8 mouse cellular contexts compared by ENCODE assay signal in the genomic region with DNA sequence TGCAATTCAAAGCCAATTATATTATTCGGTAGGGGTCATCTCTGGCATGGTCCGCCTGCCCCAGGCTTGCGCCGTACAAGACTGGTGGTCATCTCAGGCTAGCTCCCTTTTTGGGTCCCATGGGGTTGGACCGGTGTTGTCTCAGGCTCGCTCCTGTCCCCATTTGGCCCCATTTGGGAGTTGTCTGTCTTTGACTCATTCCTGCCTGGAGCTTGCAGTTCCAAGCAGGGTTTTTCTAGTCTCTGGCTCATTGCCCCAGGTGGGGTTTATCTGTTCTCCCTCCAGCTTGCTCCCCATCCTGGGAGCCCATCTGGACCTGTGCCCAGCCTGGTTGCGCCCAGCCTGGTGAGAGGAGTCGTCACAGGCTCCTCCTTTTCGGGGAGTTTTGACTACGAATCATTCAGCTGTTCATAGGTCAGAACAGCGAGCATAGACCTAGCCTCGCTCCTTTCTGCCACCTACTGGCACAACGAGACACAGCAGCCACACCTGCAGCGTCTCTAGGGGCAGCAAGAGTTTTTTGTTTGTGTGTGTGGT. TPM values are rescaled to one million over a fixed set of nuclear protein-coding genes. Genes with fewer than 3 reads are reported as not detected.
DNase-seq lines count a peak whose midpoint lies in the region; ATAC-seq and TF ChIP-seq lines count a peak whose summit lies in the region.

No protein-coding gene starts in this region.

- H3K4me3 ChIP-seq in gastrocnemius, adult 2 months, result peak overlapping the region; percentile 52
- H3K4me3 ChIP-seq in hindbrain, postnatal 0 days (ENCODE audit: low read length), result no peak overlapping the region
- H3K4me3 ChIP-seq in left cerebral cortex, adult 2 months, result peak overlapping the region; percentile 32

- DNase-seq in T-cell, adult 2 months (ENCODE audit: low spot score), result peak; percentile 67
- peak; percentile 68 to 84 for DNase-seq in cerebellum, postnatal 4 days (ENCODE audit: low spot score in 2 of 2)
- peak; percentile 81 for DNase-seq in gastrocnemius, adult 2 months
- DNase-seq in hindbrain, postnatal 0 days (ENCODE audit: low spot score), result peak; percentile 85
- peak; percentile 72 to 82 for DNase-seq in left cerebral cortex, adult 2 months (ENCODE audit: extremely low spot score in 1 of 2, low spot score in 2 of 2)
- peak; percentile 75 to 84 for DNase-seq in right cerebral cortex, adult 2 months (ENCODE audit: low spot score in 2 of 2)
- peak; percentile 82 for DNase-seq in urinary bladder, postnatal 14 days (ENCODE audit: low spot score)

- H3K9me3 ChIP-seq in hindbrain, postnatal 0 days (ENCODE audit: low read length), result no peaks in the 10 kb centered on the region

- 29% methylated on average over 14 of the region's 14 CpGs for WGBS in hindbrain, postnatal 0 days

- peak overlapping the region; percentile 47 for H3K4me2 ChIP-seq in hindbrain, postnatal 0 days (ENCODE audit: low read depth, low read length)

- H3K27ac ChIP-seq in gastrocnemius, adult 2 months, result no peak overlapping the region; the same call in 1 of the 2 replicates
- no peak overlapping the region for H3K27ac ChIP-seq in hindbrain, postnatal 0 days
- no peak overlapping the region for H3K27ac ChIP-seq in left cerebral cortex, adult 2 months

- peak; percentile 88 for ATAC-seq in hindbrain, postnatal 0 days
- ATAC-seq in megakaryocyte, adult 5-6 weeks (ENCODE audit: poor library complexity, severe bottlenecking), result peak; percentile 100

- no peaks in the 10 kb centered on the region for H3K27me3 ChIP-seq in hindbrain, postnatal 0 days (ENCODE audit: insufficient read depth, low read length)

- intact Hi-C loops in gastrocnemius, adult 2 months (cut with DNase I), result loop anchor here (1.0 kb wide), 1 partner anchor 39 kb away; no protein-coding TSS in a partner anchor
- intact Hi-C loops in left cerebral cortex, adult 2 months (cut with DNase I), result loop anchor here (2.0 to 5.0 kb wide), 2 partner anchors 44 to 276 kb away; partner anchors contain the start of gene Jph4

- no peaks in the 10 kb centered on the region for H3K4me1 ChIP-seq in hindbrain, postnatal 0 days (ENCODE audit: insufficient read depth, low read length)

- H3K9ac ChIP-seq in hindbrain, postnatal 0 days (replicated peaks; ENCODE audit: low read length), result no peak overlapping the region

- no peaks in the 10 kb centered on the region for H3K36me3 ChIP-seq in hindbrain, postnatal 0 days (ENCODE audit: insufficient read depth, low read length)

- TF ChIP-seq CTCF in gastrocnemius, adult 2 months (IDR thresholded peaks at IDR 0.05), result peak; percentile 96
- TF ChIP-seq CTCF in hindbrain, postnatal 0 days (IDR thresholded peaks at IDR 0.05; ENCODE audit: low read depth), result peak; percentile 93
- TF ChIP-seq CTCF in left cerebral cortex, adult 2 months (IDR thresholded peaks at IDR 0.05), result peak; percentile 89

RNA-seq across cellular contexts. Expression of gene Jph4, which starts 44.4 kb away (rescaled TPM):
- total RNA-seq in gastrocnemius, adult 2 months (2021), result under 1 TPM in 1 of 2 experiments, not detected in 1; 0.08 TPM
- 124 and 126 TPM in 2 replicates for total RNA-seq in hindbrain, postnatal 0 days (2014; rRNA removed)
- 28.3 and 29.4 TPM in 2 replicates for polyA plus RNA-seq in hindbrain, postnatal 0 days (2015; fragmentation: Nextera tagmentation; extraction: Ambion mirVana)
- 100 to 1,000 TPM; 300 to 347 TPM for total RNA-seq in left cerebral cortex, adult 2 months (2021)
- not detected in 2 replicates for total RNA-seq in megakaryocyte, adult 5-6 weeks (2015)
- not detected in 2 replicates for total RNA-seq in megakaryocyte, adult 5-6 weeks (2017)

RNA-seq across cellular contexts. Expression of gene Ap1g2, which starts 54.8 kb away (rescaled TPM):
- total RNA-seq in gastrocnemius, adult 2 months (2021), result 1 to 10 TPM; 5.3 to 6.0 TPM
- total RNA-seq in hindbrain, postnatal 0 days (2014; rRNA removed), result 5.7 and 6.5 TPM in 2 replicates
- 5.9 and 6.1 TPM in 2 replicates for polyA plus RNA-seq in hindbrain, postnatal 0 days (2015; fragmentation: Nextera tagmentation; extraction: Ambion mirVana)
- total RNA-seq in left cerebral cortex, adult 2 months (2021), result 1 to 10 TPM; 7.7 to 9.5 TPM
- total RNA-seq in megakaryocyte, adult 5-6 weeks (2015), result 43.2 and 46.7 TPM in 2 replicates
- total RNA-seq in megakaryocyte, adult 5-6 weeks (2017), result 11.8 and 18.3 TPM in 2 replicates

Comparison
In these comparisons a context has a peak if more than half of its experiments do, and no peak if none do; other contexts are left out.
1. RNA of gene Jph4, which starts 44.4 kb away (total RNA-seq): 300 to 347 TPM in left cerebral cortex, adult 2 months and 124 to 126 TPM in hindbrain, postnatal 0 days; 0.08 TPM in gastrocnemius, adult 2 months and not detected in megakaryocyte, adult 5-6 weeks; every median in the first group is over 100 times any median in the second.
2. Peak in every context shown above with its lines, with median percentiles within 50 percentile points of each other: DNase-seq and CTCF ChIP-seq.